Mouse (Mus musculus) neural tube, embryonic 10.5 days (tissue): ENCODE measurements around the gene Gm5108.

ENCODE experiments used
- DNase-seq: peaks from one replicate; pipeline ENCODE4 v3.0.0-alpha.2; 2017; ENCODE audit warnings: low spot score; ENCODE audit errors: extremely low spot score

Gm5108 gene

DNA sequence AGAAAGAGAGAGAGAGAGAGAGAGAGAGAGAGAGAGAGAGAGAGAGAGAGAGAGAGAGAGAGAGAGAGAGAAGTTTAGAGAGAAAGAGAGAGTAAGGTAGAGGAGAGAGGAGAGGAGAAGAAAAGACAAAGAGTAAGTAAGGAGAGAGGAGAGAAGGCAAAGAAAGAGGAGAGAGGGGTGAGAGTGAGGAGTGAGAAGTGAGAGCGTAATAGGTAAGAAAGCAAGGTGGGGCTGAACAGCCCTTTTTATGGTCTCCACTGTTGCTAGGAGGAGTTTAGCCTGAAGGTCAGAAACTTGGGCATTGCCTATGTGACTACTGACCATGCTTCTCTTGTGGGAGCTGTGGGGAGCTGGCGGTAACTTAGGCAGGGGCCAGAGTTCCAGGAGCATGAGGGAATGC, at the start of gene Gm5108:
TSS of gene Gm5108 (plus strand) at position 301 of the 400 bp plus-strand sequence.
- no peak for DNase-seq

DNA sequence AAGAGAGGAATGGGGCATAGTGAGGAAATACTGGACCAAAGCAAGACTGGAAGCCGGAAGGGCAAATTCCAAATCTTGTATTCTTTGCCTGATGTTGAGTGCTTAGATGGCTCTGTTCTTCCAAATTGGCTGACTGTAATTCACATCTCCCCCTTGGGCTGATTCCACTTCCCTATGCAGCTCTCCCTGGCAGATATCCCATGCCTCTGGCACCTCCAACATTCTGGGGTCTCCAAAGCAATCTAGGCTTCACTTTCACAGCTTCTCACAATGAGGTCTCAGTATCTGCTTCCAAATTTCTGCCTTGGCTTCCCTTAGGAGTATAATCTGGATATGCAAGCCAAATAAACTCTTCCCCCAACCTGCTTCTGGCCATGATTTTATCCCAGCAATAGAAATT, 42.5 kb upstream of the Gm5108 start:
- DNase-seq = no peak

DNA sequence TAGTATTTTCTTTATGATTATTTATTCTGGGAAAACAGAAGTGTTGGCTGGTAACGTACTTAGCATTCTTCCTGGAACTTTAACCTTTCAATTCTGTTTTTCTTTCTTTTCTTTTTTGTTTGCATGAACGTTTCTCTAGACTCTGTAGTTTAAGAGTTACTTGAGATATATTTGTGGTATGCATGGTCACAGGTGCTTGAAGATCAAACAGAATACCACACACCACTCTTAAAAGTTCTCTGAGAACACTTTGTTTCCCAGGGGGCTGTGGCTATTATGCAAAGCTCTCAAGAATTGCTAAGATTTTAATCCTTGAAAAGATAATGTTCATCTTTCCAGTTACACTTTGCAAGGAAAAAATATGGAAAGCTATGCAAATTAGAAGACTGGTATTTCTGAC, 36.9 kb upstream of the Gm5108 start:
- DNase-seq = no peak

DNA sequence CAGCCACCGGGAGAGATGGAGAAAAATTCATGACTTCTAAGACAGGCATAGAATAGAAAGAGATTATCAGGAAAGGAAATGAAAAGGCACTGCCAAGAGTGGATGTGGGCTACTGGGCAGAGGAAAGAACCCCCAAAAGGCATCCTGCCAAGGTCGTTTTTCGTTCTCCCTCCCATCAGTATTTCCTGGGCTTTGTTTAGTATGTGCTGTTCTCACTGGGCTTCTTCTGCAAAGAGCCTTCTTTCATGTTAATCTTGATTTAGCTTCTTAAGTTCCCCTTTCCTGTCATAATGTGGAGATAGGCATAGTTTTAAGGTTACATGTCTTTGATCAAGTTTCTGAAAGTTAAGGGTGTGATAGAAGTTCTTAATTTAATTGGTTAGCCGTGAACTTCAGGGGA, 10.9 kb upstream of the Gm5108 start:
- DNase-seq = no peak

DNA sequence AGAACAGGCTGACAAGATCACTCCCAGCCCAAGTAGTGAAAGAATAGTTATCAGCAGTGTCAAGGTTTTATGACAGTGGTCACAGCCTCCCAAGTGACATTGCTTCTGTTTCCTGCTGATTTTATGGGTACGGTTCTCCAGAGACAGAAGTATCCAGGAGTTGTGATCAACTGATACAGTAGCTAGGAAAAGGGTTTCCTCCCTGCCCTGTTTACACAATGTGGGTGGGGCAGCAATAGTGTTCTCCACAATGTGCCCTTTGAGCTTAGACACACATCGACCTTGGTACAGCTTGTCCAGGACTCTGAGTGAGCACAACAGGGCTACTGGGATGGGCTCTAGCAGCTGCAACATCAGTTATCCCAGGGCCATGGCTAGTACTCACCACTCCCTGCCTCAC, 9.8 kb upstream of the Gm5108 start:
- DNase-seq = no peak

DNA sequence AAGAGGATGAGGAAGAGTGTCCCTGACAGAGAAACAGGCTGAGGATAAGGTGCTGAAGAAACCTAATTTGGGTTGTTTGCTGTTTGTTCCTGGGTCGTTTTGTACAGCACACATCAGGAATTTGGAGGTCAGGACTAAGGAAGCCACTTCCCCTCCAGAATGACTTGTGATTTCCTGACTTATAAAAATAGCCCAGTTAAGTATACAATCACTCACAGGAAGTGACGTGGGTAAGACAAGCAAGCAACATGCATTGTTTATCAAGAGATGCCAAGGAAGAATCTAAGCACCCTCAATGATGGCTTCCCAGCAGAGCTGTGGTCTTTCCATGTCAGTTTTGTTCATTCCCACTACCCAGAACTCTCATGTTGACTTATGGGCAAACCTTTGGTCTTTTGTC, 1.7 kb downstream of the Gm5108 start:
- no peak for DNase-seq

DNA sequence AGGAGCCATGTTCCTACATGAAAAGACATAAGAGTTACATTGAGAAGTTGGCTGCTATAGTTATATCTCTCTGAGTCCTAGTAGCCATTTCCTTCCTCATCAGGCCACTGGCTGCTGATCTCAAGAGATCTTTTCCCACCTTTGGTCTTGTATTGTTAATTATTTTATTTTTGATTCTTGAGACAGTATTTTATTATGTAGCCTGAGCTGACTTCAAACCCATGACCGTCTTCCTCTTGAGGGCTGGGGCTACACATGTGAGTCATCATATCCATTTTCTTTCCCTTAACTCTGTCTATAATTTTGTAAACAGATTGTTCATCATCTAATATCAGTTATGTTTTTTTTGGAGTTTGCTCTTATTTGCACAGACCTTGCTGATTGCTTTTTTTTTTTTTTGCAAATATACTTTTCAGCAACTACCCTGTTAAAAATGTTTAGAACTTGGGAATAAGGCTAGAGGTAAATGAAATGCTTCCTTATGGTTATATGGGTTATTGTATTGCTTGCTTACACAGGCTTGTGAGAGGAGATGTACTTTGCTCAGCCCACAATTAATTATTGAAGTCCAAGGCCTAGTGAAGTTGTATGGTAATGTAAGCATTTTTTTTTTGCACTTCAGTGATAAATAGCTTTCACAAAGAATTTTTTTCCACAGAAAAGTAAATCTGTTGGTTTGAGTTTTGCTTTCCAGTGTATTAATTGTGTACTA, 2.8 kb downstream of the Gm5108 start:
- DNase-seq = no peak

DNA sequence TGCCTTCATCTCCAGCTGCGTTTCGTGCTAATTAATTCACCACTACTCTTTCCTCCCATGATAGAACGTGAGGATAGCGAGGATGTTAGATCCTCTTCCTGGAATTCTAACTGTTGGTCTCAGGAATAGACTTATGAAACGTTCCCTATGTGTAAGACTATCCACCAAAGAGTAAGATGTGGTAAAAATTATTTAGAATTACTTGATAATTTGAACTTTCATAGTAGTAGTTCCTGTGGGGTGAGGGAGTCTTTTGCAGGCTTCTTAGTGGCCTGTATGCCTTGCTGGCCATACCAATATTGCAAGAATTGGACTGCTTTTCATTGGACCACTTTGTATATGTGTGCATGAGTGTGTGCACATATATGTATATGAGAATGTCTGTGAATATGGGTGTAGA, 4.9 kb downstream of the Gm5108 start, which contains the start of gene Gm21905:
TSS of gene Gm21905 (minus strand) at position 101 of the 400 bp plus-strand sequence.
- no peak for DNase-seq

DNA sequence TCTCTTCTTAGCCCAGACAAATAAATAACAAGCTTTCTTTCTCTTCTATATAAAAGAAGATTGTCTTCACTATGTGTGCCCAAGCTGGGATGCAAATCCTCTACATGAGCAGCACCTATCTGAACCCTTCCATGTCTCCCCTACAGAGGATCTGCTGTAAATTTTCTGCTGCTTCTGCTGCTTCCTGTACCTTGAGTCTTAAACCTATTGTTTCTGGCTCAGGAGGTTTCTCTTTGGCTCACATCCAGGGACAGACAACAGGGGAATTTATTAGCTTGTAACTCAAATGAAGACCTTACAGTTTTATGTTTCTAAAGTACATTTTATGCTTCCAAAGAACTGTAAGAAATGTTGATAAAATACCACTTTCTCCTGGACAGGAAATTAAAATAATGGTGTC, 5.5 kb downstream of the Gm5108 start:
- DNase-seq = no peak

DNA sequence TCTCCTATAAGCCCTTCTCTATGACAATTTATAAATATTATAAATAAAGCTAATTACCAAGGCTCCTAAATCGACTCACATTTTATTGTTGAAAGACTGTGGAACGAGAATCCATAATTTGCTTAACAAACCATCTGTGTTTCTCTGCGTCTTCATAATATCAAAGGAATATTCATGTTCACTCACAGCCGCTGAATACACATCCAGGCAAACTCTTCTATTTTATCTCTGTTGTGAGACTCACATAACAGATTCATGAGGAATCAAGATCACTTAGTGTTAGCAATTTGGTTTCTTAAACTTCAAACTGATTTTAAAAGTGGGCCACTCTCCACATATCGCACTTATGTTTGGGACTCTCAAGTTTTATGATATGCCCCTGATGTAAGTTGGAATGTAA, 6.6 kb downstream of the Gm5108 start:
- no peak for DNase-seq

DNA sequence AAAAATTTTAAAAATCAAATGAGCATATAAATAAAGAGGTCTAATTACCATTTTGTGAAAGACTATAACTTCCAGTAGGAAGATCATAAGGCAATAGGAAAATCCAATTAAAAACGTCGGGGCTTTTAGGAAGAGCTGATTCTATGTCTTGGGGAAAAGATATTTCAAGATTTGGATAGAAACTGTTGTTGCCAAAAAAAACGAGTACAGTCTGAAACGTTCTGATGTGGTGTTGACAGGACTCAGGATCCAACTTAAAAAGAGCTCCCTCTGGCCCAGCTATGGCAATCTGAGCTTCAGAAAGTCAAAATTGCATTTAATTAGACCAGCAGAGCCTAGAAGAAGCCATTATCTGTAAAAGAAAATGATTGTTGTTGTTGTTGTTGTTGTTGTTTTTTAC, 12.6 kb downstream of the Gm5108 start:
- DNase-seq = no peak

DNA sequence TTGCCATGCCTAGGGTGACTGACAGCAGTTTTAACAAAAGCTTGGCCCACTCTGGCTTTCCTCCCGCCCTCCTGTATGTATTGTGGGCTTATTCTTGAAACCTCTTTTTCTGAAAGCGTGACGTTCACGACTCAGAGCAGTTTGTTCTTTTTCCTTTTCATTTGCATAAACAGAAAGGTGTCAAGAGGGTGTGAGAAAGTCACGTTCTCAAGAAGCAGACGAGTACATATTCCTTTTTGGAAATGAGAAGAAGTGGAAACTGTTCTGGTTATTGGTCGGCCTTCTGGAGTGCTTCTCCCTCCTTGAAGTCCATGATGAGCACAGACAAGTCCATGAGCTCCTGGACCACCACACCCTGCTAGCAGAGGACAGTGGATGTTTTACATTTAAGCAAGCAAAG, 14.0 kb downstream of the Gm5108 start:
- no peak for DNase-seq

DNA sequence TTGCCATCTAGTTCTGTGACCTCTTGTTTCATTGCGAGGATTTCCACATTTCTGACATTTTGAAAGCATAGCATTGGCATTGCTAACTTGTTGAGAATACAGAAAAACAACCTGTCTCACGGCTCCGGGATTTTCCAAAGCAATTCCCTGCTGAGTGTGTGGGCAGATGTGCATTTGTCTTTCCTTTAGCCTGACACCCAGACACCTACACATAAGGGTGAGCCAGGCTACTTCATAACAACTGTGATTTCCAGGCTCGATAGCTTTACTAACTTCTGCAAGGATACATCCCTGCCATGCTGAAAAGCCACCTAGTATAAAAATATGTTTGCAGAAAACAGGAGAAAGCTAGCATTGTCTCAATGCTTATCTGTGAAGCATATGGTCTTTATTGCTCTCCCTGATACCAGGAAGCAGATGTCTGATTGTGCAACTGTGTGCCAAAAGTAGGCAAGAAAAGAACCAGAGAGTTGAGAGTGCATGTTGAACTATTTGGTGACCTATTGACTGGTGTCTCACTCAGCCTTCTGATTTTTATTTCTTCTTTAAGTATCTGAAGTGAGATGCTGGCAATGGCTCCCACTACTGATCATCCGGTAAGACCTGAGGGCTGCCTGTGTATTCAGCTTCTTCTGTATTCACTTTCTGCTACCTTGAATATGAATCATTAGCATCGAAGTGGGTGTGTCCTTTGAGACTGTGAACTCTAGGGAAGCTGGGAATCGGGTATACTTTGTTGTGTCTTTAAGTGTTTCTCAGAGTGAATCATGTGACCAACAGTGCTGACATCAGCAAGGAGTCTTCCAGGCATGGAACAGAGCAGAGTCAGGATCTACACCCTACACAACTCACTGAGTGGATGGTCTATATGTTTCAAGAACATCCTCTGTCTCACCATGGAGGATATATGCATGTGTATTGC, 20.5 kb downstream of the Gm5108 start:
- no peak for DNase-seq

DNA sequence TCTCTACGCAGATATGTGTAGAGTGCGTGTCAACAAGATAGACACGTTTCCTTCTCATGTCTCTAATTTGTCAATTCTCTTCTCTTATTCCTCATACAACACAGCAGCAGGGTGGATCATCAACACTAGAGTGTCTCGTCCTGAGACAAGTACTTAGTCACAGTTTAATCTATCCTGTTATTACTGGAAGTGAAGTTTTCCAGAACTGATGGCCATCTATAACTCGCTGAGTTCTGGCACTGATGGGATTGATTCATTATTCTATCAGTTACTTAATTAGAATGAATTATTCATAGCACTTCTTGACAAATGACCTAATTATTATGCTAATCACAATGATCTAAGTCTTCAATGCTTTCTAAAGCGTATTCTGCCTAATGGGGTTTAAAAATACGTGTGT, 28.1 kb downstream of the Gm5108 start:
- no peak for DNase-seq

DNA sequence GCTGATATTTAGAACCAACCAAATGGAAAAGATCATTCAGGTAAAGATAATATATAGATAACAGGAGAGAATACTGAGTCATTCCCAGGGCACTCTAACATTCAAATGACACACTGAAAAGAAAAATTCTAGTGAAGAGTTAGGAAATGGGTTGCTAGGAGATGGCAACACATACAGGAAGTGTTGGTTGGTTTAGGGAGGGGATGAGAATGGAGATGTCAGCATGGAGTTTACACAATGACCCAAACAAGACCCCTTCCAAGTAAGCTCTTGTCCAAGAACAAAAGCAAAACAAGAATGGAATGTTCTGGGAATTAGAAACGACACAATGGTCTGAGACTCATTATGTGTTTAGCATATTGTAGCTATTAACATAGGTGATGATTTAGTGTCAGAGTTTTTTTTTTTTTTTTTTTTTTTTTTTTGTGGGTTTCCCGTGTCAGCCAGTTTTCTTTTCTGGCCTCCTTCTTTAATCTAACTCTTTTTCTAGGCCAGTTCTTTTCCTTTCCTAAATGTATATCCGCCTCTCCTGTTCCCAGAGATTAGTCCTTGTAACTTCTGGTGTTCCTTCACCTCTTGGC, 40.6 kb downstream of the Gm5108 start:
- no peak for DNase-seq

DNA sequence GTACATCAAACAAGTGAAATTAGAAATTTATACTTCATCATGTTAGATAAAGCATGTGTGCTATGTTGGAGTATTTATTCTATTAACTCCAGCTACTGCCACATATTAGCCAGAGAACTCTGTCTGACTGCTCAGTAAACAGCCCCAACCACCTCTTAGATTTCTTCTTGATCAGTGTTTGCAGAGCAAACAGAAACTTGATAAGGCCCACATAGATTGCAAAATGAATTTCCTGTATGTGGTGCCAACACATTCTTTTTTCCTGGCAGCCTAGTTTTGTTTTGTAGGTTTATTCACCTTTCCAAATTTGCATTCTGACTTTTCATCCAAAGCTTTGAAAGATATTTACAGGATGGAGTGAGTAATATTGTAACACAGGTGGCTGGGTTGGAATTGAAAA, 49.0 kb downstream of the Gm5108 start:
- no peak for DNase-seq

DNA sequence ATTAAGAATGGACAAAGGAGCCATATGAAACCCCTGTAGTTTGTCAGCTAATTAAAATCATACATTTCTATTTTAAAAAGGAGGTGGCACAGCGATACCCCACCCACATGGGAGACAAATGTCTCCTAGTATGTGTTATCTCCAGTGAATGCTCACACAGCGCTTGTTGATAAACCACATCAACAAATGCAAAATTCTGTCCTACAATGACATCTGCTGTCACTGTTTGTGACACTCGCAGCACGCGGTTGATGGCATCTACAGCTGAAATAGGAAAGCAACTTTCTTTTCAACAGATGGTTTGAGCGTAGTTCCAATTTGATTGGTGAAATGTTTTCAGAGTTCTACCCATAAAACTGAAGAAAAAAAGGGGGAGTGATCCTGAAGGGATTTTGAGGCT, 61.1 kb downstream of the Gm5108 start:
- no peak for DNase-seq

DNA sequence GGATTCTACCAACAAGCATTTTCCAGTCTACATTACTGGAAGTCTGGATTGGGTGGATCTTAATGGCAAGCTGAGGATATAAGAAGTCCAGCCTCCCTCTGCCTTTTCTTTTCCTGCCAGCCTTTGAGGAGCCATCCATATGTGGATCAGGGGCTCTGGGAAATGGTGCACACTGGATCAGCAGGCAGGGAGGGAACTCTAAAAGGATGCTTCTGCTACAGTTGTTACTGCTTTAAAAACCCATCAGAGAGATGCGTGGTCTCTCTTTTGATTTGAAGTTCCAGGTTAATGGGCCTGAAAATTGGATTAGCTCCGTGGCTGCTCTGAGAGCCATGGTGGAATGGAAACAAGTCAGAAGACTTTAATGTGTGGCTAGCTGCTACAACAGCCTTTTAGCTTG, 62.4 kb downstream of the Gm5108 start:
- DNase-seq = no peak

DNA sequence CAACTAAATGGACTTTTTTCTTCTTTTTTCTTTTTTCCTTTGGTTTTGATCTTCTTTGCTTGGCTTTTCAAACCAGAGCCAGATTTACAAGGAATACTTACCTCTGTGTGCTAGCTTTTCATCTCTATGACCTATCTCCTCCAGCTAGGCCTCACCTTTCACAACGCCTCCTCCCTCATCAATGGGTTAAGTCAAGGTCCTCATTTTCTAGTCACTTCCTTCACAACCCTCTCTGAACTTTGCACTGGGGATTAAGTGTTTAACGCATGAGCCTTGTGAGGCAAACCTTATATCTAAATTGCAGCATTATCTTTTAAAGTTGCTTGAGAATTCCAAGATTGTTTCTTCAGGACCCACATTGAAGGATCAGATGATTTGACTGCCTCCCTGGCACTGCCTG, 63.0 kb downstream of the Gm5108 start:
- DNase-seq = no peak

DNA sequence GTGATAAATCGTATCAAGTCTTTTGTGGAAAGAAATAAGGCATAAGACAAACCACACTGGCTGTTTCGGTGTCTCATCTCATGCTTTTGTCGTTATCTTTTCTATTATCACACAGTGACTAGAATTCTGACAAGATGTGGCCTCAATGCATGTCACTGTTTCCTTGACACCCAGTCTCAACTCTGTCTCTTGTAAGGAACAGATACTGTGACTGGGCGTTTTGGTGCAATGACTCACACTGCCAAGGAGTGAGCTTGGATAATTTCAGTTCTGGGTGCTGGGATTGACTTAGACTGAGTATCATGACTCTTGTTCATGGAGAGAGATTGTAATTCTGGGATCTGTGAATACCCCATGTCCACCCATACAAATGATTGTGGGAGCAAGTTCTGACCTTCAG, 65.6 kb downstream of the Gm5108 start:
- DNase-seq = no peak

DNA sequence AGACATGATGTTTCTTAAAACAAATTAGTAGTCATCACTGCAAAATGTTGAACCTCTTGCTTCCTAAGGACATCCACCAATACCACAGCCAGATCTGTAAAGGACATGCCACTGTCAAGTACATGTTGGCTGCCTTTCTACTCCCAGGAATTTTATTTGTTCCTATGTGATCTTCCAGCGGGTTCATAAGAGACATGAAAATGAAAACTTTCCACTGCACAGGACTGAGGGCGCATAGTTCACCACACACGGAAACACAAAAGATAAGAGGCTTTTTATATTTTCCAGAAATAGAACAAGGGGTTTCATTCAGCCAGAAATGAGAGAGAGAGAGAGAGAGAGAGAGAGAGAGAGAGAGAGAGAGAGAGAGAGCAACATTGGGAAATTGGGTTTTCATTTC, 70.1 kb downstream of the Gm5108 start:
- no peak for DNase-seq

DNA sequence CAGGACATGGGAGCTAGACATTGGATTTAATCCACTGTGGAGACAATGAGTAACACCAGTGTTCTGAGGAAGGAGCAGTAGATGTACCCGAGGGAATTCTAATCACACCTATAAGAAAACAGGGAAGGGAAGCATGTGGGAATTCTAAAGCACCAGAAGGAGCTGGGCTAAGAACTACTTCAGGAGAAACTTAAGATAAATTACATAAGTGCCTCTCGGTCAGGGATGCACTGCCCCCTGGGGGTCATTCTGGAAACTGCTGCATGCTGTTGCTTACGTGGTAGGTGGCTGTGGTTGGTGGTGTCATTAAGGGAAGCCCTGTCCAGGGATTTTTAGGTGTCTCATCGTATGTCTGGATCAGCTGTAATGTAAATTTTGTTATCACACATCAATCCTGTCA, 71.1 kb downstream of the Gm5108 start:
- DNase-seq = peak; percentile 76
